Mouse (Mus musculus) midbrain, embryonic 12.5 days (tissue): ENCODE results near the gene Btbd35f24. TPM values are rescaled to one million over a fixed set of nuclear protein-coding genes. Genes with fewer than 3 reads are reported as not detected.
"Not testable (repeated sequence)": the region's sequence is repeated elsewhere in the genome, so short reads cannot be mapped to it uniquely, and the experiment has no call there.

Experiments used
- ATAC-seq: fragments of 200-750 bp; cut with Nextera tagmentation; 2 replicates; pipeline ENCODE4 v1.8.0; 2017; ENCODE audit warnings: low read depth, moderate TSS enrichment, moderate library complexity; ENCODE audit not compliant: low FRiP score
- H3K27ac ChIP-seq: fragments of 300-500 bp; sonication (generic); replicated peaks from 2 replicates; pipeline ENCODE4 v1.5.1; 2016; ENCODE audit warnings: mild to moderate bottlenecking
- H3K27me3 ChIP-seq: fragments of 300-500 bp; sonication (generic); 2 replicates; pipeline ENCODE4 v1.6.1; 2016; ENCODE audit warnings: mild to moderate bottlenecking
- H3K36me3 ChIP-seq: fragments of 300-500 bp; sonication (generic); 2 replicates; pipeline ENCODE4 v1.6.1; 2016
- H3K4me1 ChIP-seq: fragments of 300-500 bp; sonication (generic); 2 replicates; pipeline ENCODE4 v1.6.1; 2016
- H3K4me2 ChIP-seq: fragments of 300-500 bp; sonication (generic); replicated peaks from 2 replicates; pipeline ENCODE4 v1.6.1; 2016; ENCODE audit warnings: mild to moderate bottlenecking, moderate library complexity
- H3K4me3 ChIP-seq: fragments of 300-500 bp; sonication (generic); 2 replicates; pipeline ENCODE4 v1.5.1; 2016; ENCODE audit warnings: mild to moderate bottlenecking
- H3K9ac ChIP-seq: fragments of 300-500 bp; sonication (generic); replicated peaks from 2 replicates; pipeline ENCODE4 v1.6.1; 2016; ENCODE audit warnings: mild to moderate bottlenecking, moderate library complexity
- H3K9me3 ChIP-seq: fragments of 300-500 bp; sonication (generic); 2 replicates; pipeline ENCODE4 v1.6.1; 2016; ENCODE audit warnings: mild to moderate bottlenecking
- WGBS: fragments of 180-500 bp; shearing (Covaris S2); methylation state at CpG from one replicate; pipeline ENCODE4 v1.1.7; 2016; 5-methylcytosine and 5-hydroxymethylcytosine counted together
- polyA plus RNA-seq: library from polyadenylated mRNA; unstranded; fragments of >200 nt; fragmentation: Nextera tagmentation; extraction: Ambion mirVana; gene quantifications from 2 replicates; pipeline ENCODE4 v1.2.1, GENCODE M21; 2016

Btbd35f24 gene
- polyA plus RNA-seq: not detected in 2 replicates

GRCm38 (mm10) chrX:3195727-3196126 lies at the start of gene Btbd35f24:
Gene Btbd35f24 (minus strand): TSS chrX:3195827.
- not testable (repeated sequence) for H3K4me3 ChIP-seq, ATAC-seq, H3K36me3 ChIP-seq, H3K27me3 ChIP-seq, H3K9me3 ChIP-seq, H3K9ac ChIP-seq, H3K4me1 ChIP-seq, H3K27ac ChIP-seq, H3K4me2 ChIP-seq
- WGBS: 69% methylated on average over 2 of the region's 2 CpGs

Other genes with a start within 250 kb of the Btbd35f24 start
- not detected in 2 replicates for gene Btbd35f23, start 119.0 kb downstream of the Btbd35f24 start, polyA plus RNA-seq
- gene Btbd35f11, start 247.9 kb upstream of the Btbd35f24 start, polyA plus RNA-seq: not detected in 2 replicates